Mouse (Mus musculus) gastrocnemius, postnatal 4 days (tissue): Measurements from ENCODE around the gene Rnf4. TPM values are rescaled to one million over a fixed set of nuclear protein-coding genes. Genes with fewer than 3 reads are reported as not detected.

Source experiments
- DNase-seq, 2 experiments: peaks; one replicate each; pipeline ENCODE4 v3.0.0; 2021 to 2022; ENCODE audit warnings: low spot score in 2 of 2, mixed read lengths in 2 of 2
- total RNA-seq, 2 experiments: library from RNA; stranded (reverse); gene quantifications; 2 replicates each; pipeline ENCODE4 v1.2.3; 2021

Gene Rnf4
- total RNA-seq, 2 experiments from 2014 or later = 63.2 to 66.1 TPM

- no peak for DNase-seq
Measured at GRCm38 (mm10) chr5:34398326-34398725, 62.2 kb downstream of the Rnf4 start.

Other genes with a start within 250 kb of the Rnf4 start
- gene Poln, start 166.8 kb upstream of the Rnf4 start, total RNA-seq = 1 to 10 TPM; 2.1 TPM
- gene Haus3, start 166.8 kb upstream of the Rnf4 start, total RNA-seq = 1 to 10 TPM; 7.9 to 8.4 TPM
- gene Mxd4, start 148.6 kb upstream of the Rnf4 start, total RNA-seq = 10 to 100 TPM; 79.5 to 81.3 TPM
- gene Zfyve28, start 47.8 kb upstream of the Rnf4 start, total RNA-seq = 1 to 10 TPM; 2.8 to 2.9 TPM
- under 1 TPM; 0.16 to 0.17 TPM for gene Cfap99, start 47.7 kb upstream of the Rnf4 start, total RNA-seq
- gene Fam193a, start 33.6 kb downstream of the Rnf4 start, total RNA-seq = 10 to 100 TPM; 35.8 to 41.1 TPM
- gene Tnip2, start 177.7 kb downstream of the Rnf4 start, total RNA-seq = 10 to 100 TPM in 1 of 2 experiments, 1 to 10 TPM in 1; 9.8 to 10.1 TPM
- gene Sh3bp2, start 189.5 kb downstream of the Rnf4 start, total RNA-seq = 1 to 10 TPM; 4.9 to 5.4 TPM
- gene Add1, start 237.4 kb downstream of the Rnf4 start, total RNA-seq = 100 to 1,000 TPM; 174 to 180 TPM